Mouse (Mus musculus) heart, postnatal 0 days (tissue): Measurements from ENCODE around the gene Ccr6.

ENCODE experiments used
- CTCF ChIP-seq: IDR thresholded peaks from 2 replicates; pipeline ENCODE4 v1.5.1; 2016; ENCODE audit warnings: antibody characterized with exemption, control low read depth, low read depth
- EP300 ChIP-seq: IDR thresholded peaks from 2 replicates; pipeline ENCODE4 v1.6.1; 2016; ENCODE audit warnings: antibody characterized with exemption, low read depth

DNA sequence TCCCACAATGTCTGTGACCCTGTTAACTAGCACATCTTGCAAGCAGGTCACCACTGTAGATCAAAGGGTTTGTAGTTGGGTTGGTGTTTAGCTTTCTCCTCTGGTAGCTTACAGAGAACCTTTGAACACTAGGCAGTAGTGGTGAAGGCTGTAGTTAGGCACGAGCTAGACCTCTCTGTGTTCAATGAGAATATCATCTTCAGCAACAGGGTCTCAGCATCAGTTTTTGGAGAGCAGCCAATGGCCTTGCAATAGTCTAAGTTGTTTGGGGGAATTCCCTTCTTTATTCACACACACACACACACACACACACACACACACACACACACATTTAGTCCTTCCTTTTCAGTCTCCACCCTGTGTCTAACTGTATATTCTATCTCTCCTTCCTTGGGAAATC, 32.4 kb upstream of the Ccr6 start:
- no peak for TF ChIP-seq EP300
- no peak for TF ChIP-seq CTCF
